Mouse (Mus musculus) right cerebral cortex, adult 18-20 months (tissue): ENCODE measurements around the gene Nav3.
A peak's percentile ranks its signal among the peaks of the same experiment; 100 is the strongest.

ENCODE experiments used
- DNase-seq: peaks from one replicate; pipeline ENCODE4 v3.0.0; 2022; ENCODE audit warnings: mixed read lengths

Nav3 gene

GRCm38 (mm10) chr10:110175874-110176273 lies 280.1 kb downstream of the Nav3 start:
- DNase-seq, result no peak

DNA sequence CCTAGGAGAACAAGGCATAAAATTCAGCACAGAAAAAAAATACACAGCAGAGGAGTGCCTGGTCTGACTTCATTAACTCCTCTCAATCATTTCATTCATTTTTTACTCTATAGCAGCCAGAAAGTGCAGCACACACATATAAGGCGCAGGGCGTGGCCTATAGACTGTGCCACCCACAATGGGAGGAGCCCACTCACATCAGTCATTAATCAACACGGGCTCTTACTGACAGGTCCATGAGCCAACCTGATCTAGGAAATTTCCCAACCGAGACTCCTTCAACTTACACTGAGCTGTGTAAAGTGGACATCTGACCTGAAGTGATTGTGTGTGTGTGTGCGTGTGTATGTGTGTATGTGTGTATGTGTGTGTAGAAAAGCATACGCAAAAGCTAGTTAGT lies 286.6 kb downstream of the Nav3 start:
- no peak for DNase-seq

DNA sequence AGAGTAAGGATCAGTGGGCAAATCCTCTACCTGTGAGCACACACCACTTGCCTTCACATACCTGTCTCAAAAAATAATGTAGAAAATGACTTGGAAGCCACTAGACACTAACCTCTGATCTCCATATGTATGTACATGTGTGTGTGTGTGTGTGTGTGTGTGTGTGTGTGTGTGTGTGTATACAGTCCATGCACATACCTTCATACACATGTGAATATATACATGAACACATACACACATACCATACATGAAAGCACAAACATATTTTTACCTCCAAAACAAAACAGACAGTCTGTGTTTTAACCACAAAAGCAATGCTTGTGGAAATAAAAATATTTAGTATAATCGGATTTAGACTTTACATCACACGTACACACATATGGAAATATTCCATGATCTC lies 287.1 kb downstream of the Nav3 start:
- no peak for DNase-seq

GRCm38 (mm10) chr10:110162596-110162995 lies 293.4 kb downstream of the Nav3 start:
- DNase-seq, result no peak

- DNase-seq, result no peak
These were observed 295.1 kb downstream of the Nav3 start for GRCm38 (mm10) chr10:110160894-110161293.

DNA sequence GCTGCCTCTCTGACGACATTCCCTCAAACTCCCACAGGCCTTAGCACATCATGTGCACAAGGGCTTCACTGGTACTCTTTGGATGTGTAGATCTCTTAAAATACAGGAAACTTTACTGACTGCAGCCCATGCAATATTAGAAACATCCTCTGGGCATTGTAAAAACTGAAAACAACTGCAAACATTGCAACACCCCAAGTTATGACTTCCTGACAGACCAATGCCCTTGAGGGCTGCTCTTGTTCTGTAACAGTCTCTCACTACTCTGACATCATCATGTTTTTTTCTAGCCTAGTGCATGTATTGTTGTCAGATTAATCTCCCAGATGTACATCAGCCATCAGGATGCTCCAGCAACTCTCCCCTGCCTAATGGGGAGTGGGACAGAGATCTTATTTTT lies 296.5 kb downstream of the Nav3 start:
- DNase-seq, result no peak

DNA sequence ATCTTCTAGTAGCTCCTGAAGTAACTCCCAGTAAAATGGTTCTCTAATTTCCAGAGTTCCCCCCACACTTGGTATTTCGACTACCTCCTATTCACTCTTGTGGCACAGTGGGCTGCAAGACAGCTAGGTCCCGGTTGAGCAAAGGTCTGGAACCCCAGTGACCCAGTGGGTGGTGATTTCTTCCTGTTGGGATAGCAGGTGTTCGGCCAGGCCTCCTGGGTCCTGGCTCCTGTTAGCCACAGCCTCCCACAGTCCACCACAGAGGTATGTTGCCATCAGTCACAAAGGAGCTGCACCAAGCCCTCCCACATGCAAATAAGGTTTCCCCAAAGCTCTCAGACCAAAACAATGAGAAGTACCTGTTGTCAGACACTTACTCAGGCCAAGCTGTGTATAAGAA lies 297.9 kb downstream of the Nav3 start:
- no peak for DNase-seq

- no peak for DNase-seq
These were observed 299.6 kb downstream of the Nav3 start for GRCm38 (mm10) chr10:110156412-110156811.

GRCm38 (mm10) chr10:110155494-110155893 lies 300.5 kb downstream of the Nav3 start:
- no peak for DNase-seq

- no peak for DNase-seq
These were observed 301.1 kb downstream of the Nav3 start for GRCm38 (mm10) chr10:110154873-110155237.

GRCm38 (mm10) chr10:110154001-110154872 lies 301.8 kb downstream of the Nav3 start:
- no peak for DNase-seq

- no peak for DNase-seq
These were observed 335.4 kb downstream of the Nav3 start for GRCm38 (mm10) chr10:110120572-110120971.

DNA sequence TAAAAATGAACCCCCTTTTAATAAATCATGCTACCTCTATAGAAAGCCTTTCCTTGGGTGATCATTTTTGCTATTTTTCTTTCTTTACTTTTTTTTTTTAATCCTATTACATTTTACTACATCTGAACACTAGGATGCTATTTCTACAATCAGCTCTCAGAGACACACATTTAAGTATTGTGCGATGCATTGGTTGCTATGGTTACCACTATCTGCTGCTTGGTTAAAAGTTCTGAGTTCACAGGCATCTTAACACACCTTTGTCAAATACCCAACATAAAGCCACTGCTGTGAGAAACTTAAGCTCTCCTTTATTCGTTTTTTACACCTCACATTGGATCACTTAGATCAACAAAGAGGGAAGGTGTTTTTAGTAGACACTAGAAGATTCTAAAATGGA lies 338.7 kb downstream of the Nav3 start:
- DNase-seq, result no peak

DNA sequence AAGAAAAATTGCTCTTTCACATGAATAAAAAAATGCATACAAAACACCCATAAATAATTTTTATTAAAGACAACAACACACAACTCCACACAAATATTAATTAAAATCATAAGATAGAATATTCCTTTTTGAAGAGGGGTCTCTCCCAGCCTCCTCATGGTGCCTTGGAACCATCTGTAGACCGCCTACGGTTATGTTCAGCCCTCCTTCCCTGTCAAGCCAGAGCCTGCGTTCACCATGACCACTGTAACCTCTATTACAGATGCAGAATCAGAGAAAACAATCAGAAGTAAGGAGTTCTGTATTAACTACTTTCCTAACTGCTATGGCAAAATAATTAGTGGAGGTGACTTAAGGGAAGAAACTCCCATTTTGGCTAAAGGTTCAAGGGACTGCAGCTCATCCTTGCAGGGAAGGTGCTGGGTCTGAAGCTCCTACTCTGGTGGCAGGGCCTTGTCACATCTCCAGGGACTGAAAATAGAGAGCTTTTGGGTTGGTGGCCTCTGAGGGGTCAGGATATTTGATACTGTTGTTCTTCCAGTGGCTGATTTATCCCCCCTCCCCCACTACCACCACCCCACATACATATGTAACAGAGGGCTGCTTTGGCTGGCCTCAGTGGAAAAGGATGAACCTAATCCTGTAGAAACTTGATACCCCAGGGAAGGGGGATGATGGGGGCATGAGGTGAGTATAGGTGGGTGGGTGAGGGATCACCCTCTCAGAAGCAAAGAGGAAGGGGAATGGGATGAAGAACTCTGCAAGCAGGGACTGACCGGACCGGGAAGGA lies 343.1 kb downstream of the Nav3 start:
- DNase-seq, result no peak

GRCm38 (mm10) chr10:110103255-110103654 lies 352.7 kb downstream of the Nav3 start:
- no peak for DNase-seq

GRCm38 (mm10) chr10:110102231-110102630 lies 353.8 kb downstream of the Nav3 start:
- DNase-seq, result no peak

DNA sequence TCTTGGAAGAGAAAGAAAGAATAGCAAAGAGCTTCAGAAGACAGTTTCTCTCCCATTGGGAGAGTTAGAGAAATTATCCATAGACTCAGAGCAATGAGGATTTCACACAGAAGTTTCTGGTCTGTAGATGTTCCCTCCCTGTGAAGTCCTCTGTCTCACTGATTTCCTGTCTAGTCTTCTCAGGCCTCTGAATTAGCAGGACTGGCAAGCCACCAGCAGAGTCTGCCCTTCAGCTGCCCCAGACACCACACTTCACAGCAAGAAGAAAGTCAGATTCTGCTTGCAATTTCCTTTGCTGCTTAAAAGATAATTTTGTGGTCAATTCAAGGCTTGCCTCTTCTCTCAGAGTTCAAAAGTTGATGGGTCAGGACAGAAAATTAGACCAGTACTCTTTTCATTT lies 361.6 kb downstream of the Nav3 start:
- no peak for DNase-seq

GRCm38 (mm10) chr10:110088444-110089061 lies 367.5 kb downstream of the Nav3 start:
- no peak for DNase-seq

- DNase-seq, result no peak
These were observed 370.1 kb downstream of the Nav3 start for GRCm38 (mm10) chr10:110085903-110086302.

DNA sequence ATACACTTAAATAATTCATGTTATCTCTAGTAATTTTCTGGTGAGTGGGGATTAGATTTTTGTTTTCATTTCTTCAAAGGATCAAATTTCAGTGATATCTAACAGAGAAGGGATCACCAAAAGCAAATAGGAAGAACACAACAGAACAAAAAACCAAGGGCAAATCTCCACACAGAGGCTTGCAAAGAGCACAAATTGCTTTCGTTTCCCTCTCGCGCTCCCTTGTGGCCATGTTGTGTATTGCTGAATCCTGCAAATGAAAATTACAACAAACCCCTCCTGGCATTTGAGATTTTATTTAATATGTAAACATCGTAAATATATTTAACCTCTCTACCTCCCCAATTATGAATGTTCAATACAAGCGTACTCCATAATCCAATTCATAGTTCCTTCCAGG lies 370.8 kb downstream of the Nav3 start:
- DNase-seq, result peak; percentile 21

DNA sequence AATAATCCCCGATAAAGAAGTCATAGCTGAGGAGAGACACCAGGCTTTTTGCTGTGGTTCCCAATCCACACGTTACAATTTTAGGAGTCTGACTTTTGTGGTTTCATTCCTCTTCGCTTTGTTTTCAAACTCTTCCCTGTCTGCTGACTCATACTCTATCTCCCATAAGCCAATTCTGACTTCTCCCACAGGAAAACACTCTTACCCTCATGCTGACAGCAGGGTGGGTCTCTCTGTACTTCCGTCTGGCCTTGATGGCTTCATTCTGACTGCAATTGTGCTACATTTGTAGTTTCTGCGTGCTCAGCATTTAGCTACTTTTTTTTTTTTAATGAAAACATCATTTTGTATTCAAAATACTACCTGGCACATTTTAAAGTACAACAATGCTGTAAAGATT lies 379.4 kb downstream of the Nav3 start:
- no peak for DNase-seq

DNA sequence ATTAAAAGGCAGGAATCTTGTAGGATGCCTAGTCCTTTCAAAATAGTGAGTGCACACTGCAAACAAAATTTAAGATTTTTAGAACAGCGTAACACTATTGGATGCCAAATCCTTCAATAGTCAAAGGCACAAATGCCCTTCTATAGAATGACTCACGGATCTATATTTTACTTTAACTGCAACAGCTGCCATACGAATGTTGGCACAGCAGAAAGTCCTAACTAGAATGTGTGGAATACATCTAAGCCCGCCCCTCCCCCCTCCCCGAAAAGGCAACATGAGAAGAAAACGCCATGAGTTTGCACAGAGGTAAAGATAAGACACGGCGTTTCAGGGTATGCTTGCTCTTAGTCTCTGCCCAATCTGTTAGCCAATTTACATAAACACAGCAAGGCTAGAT lies 383.6 kb downstream of the Nav3 start:
- no peak for DNase-seq

GRCm38 (mm10) chr10:110061166-110061565 lies 394.8 kb downstream of the Nav3 start:
- no peak for DNase-seq

DNA sequence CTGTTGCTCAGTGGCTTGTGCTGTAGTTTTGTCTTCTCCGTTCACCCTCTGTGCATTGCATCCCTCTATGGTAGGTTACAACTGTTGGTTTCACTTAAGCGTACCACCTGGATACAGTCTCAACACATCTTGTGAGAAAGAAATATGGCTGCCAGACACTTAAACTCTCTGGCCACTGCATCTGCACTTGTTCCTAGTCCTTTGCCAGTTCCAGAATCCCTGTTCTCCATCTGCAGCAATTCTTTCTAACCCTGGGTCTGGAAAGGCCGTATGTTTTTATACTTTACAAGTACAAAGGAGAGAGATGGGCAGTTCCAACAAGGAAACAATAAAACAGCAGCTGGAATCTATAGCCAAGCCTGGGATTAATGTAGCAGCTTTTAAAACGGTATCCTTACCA lies 418.5 kb downstream of the Nav3 start:
- no peak for DNase-seq
